Mouse (Mus musculus): ENCODE data around the gene Cyp2w1.
A peak's percentile ranks its signal among the peaks of the same experiment; 100 is the strongest.
"Not testable (repeated sequence)": the region's sequence is repeated elsewhere in the genome, so short reads cannot be mapped to it uniquely, and the experiment has no call there.

Cyp2w1 gene

GRCm38 (mm10) chr5:139383234-139383633 lies 30.8 kb downstream of the Cyp2w1 start:
- DNase-seq (ENCODE audit: low spot score in 2 of 2) = no peak

- DNase-seq (ENCODE audit: low spot score in 2 of 2) = peak in 1 of 2 experiments; percentile 61
These were observed 32.1 kb downstream of the Cyp2w1 start for GRCm38 (mm10) chr5:139384531-139384930.

GRCm38 (mm10) chr5:139386047-139386446 lies 33.6 kb downstream of the Cyp2w1 start:
- DNase-seq (ENCODE audit: low spot score in 2 of 2) = no peak

- no peak for DNase-seq (ENCODE audit: low spot score in 2 of 2)
These were observed 35.1 kb downstream of the Cyp2w1 start for GRCm38 (mm10) chr5:139387329-139388194.

GRCm38 (mm10) chr5:139388195-139388570 lies 35.8 kb downstream of the Cyp2w1 start:
- no peak for DNase-seq (ENCODE audit: low spot score in 2 of 2)

- no peak for DNase-seq (ENCODE audit: low spot score in 2 of 2)
These were observed 36.6 kb downstream of the Cyp2w1 start for GRCm38 (mm10) chr5:139388694-139389675.

- peak; percentile 67 to 84 for DNase-seq (ENCODE audit: low spot score in 2 of 2)
These were observed 37.3 kb downstream of the Cyp2w1 start for GRCm38 (mm10) chr5:139389676-139390061.

- not testable (repeated sequence) for DNase-seq (ENCODE audit: low spot score in 2 of 2)
These were observed 38.1 kb downstream of the Cyp2w1 start for GRCm38 (mm10) chr5:139390324-139391119.

- DNase-seq (ENCODE audit: low spot score in 2 of 2) = no peak
These were observed 39.0 kb downstream of the Cyp2w1 start for GRCm38 (mm10) chr5:139391309-139391990.

GRCm38 (mm10) chr5:139392219-139393196 lies 40.1 kb downstream of the Cyp2w1 start:
- no peak for DNase-seq (ENCODE audit: low spot score in 2 of 2)

- DNase-seq (ENCODE audit: low spot score in 2 of 2) = no peak
These were observed 40.8 kb downstream of the Cyp2w1 start for GRCm38 (mm10) chr5:139393197-139393588.

- DNase-seq (ENCODE audit: low spot score in 2 of 2) = no peak
These were observed 42.0 kb downstream of the Cyp2w1 start for GRCm38 (mm10) chr5:139394399-139394798.

GRCm38 (mm10) chr5:139395528-139395927 lies 43.1 kb downstream of the Cyp2w1 start:
- DNase-seq (ENCODE audit: low spot score in 2 of 2) = no peak

- DNase-seq (ENCODE audit: low spot score in 2 of 2) = no peak
These were observed 45.0 kb downstream of the Cyp2w1 start for GRCm38 (mm10) chr5:139397359-139397916.

GRCm38 (mm10) chr5:139397959-139398753 lies 45.7 kb downstream of the Cyp2w1 start:
- peak; percentile 86 to 93 for DNase-seq (ENCODE audit: low spot score in 2 of 2)

GRCm38 (mm10) chr5:139398786-139399185 lies 46.4 kb downstream of the Cyp2w1 start:
- no peak for DNase-seq (ENCODE audit: low spot score in 2 of 2)

GRCm38 (mm10) chr5:139399991-139400390 lies 47.6 kb downstream of the Cyp2w1 start:
- no peak for DNase-seq (ENCODE audit: low spot score in 2 of 2)

- DNase-seq (ENCODE audit: low spot score in 2 of 2) = no peak
These were observed 49.7 kb downstream of the Cyp2w1 start for GRCm38 (mm10) chr5:139402106-139402505.
